Mouse (Mus musculus) small intestine, adult 2 months (tissue): ENCODE measurements at regions not wholly inside any gene's neighbourhood (a gene's known extent, or its start where the extent isn't known, plus 50 kb on each side); places are given as distances from the start of the nearest gene placed in this dataset.

ENCODE experiments used
- CTCF ChIP-seq: fragments of 200-500 bp; IDR thresholded peaks from 2 replicates; pipeline ENCODE4 v1.5.1; 2012; ENCODE audit warnings: low read depth, mild to moderate bottlenecking, control low read depth, inconsistent platforms, low read length, moderate library complexity, mixed read lengths; ENCODE audit not compliant: insufficient replicate concordance, insufficient read length; ENCODE audit errors: extremely low read depth
- POLR2A ChIP-seq: fragments of 200-500 bp; IDR thresholded peaks from 2 replicates; pipeline ENCODE4 v1.6.1; 2012; ENCODE audit warnings: low read depth, mild to moderate bottlenecking, control low read depth, inconsistent platforms, low read length, moderate library complexity

DNA sequence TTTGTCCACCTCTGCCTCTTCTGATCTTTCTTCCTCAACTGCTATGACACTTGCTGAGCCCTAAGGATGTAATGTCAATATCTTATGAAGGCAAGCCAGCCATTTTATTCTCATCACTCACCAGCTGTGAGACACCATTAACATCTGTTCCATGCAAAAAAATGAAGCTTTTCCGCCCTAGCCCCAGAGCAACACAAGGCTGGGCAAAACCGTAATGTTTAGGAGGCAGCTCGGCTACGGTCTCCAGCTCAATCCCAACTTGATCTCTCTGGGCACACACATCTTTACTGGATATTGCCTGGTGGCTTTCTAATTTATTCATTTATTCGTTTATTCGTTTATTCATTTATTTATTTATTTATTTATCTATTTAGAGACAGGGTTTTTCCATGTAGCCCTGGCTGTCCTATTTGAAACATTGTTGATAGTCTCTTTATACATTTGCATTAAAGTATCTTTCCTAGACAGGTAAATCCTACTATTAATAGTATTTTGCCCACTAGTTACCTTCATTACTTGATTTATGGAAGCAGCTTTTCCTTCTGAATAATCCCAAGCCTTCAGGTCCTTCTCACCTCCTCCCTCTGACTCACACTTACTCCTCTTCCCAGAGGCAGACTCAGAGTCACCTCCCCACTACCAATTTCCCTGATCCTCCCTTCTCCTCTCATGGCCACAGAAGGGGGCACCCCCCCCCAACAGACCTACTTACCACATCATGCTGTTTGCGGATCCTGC, 99.9 kb upstream of the Cpm start:
- TF ChIP-seq CTCF: no peak
- no peak for TF ChIP-seq POLR2A
